Mouse (Mus musculus) brain, embryonic 18.5 days (tissue): Measurements from ENCODE around the gene Prss48.
"Not testable (repeated sequence)": the region's sequence is repeated elsewhere in the genome, so short reads cannot be mapped to it uniquely, and the experiment has no call there.

Source experiments
- DNase-seq: peaks from one replicate; pipeline ENCODE4 v3.0.0-alpha.2; 2012; ENCODE audit warnings: low read depth, low spot score

Prss48 gene

DNA sequence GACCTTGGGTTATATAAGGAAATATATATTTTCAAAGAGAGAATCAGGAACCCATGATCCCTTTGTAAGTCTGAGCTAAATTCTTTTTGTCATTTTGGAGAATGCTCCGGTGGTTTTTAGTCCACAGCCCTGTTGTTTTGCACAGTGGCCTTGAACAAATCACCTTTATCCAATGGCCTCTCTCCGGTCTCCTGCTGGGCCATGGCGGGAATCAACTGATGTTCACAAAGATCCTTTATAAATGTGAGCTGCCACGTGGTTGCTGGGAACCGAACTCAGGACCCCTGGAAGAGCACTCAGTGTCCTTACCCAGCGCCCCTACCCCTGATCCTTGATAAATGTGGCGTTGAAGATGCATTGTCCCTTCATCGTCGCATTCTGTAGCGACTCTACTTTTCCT is 2.5 kb upstream of the Prss48 start:
- DNase-seq, result no peak

DNA sequence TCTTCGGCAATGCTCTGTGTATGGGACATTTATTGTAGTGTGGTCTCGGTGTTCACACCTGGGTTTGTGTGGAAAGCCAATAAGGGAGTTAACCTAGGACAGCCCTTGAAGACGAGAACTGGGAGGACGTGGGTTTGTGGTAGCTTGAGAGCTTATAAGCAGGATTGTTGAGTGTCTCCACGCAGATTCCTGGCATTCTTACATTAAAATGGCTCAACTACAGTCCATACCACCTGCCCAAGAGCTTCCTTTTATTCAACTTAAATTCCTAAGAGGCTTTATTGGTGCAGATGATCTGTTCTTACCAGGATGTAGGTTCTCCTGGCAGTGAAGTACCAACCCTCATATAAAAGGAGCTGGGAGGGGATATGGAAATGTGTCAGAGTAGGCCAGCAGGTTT is 649 bp upstream of the Prss48 start:
- no peak for DNase-seq

DNA sequence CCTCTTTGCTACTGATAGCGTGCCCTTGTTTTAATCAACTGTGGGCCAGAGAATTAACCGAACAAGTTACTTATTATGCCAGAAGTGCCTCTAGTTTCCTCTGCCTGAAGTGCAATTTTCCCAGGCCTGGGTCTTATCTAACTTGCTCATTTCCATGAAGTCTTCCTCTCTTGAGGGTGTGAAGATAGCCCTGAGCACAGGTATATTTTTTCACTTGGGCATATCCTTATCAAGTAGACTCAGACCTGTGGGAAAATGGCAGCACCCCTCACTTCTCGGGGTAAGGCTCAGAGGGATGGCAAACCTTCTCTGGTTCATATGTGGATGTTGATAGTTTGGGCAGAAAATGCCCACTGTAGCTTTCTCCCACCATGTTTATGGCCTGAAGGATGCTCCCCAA is 1.0 kb downstream of the Prss48 start:
- DNase-seq, result no peak

DNA sequence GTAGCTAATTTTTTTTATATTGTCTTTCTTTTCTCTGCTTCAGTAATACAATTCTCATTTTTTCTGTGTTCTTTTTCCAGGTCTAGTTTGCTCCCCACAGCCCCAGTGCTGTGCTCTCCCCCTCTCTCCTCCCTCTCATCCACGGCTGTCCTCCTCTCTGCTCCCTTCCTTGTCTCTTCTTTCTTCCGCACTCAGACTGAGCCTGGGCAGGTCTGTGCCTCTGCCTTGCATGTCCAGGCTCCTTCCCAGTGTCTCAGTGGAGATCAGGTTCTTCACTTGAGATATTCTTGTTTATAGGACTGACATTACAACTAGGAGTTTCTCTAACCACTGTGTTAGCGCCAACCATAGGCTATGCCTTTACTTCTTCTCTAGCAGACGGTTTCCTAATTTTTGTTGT is 7.6 kb downstream of the Prss48 start:
- DNase-seq, result no peak

DNA sequence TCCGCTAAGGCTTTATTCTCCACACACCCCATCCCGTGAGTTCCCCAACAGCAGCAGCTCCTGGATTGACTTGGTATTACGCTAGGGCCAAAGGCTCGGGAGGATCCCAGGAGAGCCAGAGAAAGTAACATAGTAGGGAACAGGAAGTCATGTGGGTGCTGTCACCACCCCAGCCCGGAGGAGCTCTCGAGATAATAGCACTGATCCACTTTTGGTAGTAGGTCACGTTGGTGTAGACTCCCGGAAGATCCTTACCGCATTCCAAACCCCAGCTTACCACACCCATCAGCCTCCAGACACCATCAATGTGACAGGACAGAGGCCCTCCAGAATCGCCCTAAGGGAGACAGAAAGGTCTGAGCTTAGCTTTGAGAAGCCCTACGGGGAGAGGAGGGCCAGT is 8.5 kb downstream of the Prss48 start:
- no peak for DNase-seq

DNA sequence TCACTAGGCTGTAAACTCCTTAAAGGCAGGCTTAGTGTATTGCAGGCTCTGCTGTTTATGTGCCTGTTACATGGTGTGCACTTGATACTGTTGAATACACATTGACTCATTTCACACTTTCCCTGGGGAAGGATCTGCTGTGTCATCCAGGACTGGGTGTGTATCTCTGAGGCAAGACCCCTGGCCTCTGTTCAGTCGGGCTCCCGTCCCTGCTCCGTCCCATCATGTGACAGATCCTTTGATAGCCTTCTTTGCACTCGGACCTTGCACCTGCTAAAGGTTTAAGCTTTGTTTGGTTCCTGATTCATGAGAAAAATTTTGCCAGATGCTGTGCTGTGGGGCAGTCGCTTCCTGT is 10.5 kb downstream of the Prss48 start:
- no peak for DNase-seq

DNA sequence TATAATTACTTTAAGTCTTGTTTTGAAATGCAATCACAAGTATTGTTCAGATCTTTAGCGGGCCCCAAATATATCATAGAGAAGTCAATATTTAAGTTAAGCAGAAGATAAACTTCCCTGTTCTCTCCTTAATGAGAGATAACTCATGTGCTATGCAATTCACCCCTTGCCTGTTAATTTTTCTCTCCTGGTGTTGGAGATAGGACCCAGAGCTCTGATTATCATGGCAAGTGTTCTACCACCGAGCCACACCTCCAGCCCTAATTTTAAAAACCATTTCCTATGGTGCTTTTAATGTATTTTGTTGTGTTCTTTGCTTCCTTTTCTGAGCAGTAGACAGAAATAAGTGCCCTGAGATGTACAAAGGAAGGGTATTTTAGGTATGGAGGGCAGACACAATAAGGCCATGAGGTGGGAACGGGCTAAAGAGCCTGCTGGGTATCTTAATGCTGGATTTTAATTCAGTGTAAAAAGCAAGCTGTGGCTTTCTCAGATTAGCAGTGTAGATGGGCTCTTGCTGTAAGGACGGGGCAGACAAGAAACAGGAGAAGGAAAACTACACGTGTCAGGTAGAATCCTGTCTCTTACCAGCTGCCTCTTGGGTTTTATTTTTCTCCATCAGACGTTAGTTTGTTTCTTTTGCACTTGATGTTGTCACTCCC is 11.0 kb downstream of the Prss48 start:
- DNase-seq, result no peak

DNA sequence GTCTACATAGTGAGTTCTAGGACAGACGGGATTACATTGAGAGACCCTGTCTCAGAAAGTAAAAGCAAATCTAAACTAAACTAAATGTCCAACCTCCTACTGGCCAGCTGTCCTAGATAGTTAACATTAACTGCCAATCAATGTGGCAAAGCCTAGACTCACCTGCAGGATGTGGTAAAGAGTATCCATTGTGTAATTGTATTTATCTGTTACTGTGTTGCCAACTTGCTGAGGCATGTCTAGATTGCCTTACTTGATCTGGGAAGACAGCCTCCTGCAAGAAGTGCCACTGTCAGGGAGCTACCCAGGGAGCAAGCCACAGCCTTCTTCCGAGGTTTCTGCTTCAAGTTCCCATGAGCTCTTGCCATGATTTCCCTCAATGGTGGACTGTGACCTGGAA is 15.1 kb downstream of the Prss48 start:
- no peak for DNase-seq

DNA sequence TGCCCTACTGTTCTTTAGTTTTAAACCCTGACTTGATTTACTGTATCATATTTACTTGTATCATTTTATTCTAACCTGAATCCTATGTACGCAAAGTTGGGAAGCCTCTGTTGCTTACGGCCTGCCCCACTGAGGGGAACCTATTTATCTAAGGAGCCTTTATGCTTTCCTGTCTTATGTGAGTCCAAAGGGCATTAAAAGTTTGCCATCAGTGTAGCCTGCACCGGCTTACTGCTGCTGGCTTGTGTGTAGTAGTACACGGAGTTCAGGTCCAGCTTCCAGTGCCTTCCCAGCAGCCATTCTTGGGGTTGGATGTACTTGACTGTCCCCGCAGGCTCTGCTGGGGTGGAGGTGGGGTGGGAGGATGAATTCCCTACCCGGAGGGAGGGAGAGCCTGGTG is 17.8 kb downstream of the Prss48 start:
- no peak for DNase-seq

DNA sequence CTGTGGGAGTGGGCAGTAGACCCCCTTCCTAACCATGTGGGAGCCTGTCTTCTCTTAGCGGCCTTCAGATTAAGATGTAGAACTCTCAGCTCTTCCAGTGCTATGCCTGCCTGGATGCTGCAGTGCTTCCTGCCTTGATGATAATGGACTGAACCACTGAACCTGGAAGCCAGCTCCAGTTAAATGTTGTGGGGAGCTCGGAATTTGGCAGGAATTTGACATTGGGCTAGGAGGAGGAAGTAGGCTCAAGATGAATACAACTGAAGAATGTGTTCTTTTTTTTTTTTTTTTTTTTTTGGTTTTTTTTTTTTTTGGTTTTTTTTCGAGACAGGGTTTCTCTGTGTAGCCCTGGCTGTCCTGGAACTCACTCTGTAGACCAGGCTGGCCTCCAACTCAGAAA is 20.5 kb downstream of the Prss48 start:
- DNase-seq, result not testable (repeated sequence)

DNA sequence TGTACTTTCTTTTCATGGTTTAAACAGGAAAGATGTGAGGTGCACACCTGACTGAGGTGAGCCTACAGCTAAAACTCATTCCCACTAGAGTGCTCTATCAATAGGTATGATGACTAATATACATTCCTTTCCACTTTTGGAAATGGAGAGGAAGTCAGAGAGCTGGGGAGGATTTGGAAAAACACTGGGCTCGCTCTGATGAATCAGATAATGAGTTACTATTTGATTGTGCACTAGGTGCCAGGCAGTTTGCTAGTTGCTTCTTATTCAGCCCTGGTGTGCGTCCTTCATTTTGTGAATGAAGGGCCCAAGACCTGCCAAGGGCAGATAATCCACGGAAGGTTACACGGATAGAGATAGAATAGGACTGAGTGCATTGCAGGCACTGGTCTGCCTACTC is 22.3 kb downstream of the Prss48 start:
- no peak for DNase-seq

DNA sequence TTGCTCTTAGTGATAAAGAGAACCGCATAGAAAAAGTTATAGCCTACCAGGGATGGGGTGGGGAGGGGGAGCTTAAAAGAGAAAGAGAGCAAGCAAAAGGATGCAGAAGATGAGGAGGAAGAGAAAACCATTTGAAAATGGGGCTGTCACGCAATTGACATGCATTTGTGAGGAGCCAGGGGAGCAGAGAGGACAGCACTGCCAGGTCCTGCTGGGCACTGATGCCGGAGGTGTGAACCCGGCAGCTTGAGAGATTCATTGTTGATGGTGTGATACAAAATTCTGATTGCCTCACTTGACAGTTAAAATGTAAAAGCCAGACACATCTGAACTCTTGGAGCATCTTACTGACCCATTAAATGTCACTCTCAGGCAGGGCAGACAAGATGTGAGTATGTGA is 27.8 kb downstream of the Prss48 start:
- no peak for DNase-seq

DNA sequence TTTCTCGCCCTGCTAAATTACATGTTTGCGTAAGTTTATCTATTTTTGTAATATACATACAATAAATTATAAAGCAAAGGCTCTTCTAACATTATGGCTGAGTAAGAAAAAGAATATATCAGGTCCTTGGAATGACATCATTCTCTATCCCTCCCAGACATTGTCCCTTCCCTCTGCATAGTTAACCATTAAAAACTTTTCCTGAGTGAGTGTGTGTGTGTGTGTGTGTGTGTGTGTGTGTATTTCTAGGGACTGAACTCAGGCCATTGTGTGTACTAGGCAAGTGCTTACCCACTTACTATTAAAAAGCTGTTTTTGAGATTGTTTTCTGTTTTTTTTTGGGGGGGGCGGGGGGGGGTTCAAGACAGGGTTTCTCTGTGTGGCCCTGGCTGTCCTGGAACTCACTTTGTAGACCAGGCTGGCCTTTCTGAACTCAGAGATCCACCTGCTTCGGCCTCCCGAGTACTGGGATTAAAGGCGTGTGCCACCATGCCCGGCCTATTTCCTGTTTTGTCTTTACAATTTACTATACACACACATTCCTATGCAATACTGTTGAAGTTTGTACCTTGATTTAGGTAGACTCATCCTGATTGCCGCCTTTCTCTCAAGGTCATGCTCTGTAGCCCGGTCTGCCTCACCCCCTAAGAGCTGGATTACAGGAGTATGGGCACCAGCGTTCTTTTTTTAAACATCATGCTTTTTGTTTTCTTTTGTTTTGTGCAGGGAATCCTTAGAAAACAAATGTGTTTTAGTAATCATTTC is 28.7 kb downstream of the Prss48 start:
- DNase-seq, result no peak

DNA sequence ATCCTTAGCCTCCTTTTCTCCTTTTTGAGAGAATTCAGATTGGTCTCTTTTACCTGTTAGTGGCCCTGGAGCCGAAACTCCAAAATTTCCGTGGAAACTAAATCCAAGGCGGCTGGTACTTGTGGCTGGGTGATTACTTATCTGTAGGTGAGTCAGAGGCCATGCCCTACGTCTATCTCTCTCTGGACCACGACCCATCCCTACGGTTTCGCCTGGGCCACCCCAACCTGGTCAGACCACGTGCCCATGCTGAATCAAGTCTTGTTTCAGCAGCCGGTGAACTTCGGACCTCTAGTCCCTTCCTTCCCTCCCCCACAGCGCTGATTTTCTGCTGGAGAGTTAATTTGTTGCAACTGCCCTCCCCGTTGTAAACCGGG is 30.7 kb downstream of the Prss48 start:
- no peak for DNase-seq

DNA sequence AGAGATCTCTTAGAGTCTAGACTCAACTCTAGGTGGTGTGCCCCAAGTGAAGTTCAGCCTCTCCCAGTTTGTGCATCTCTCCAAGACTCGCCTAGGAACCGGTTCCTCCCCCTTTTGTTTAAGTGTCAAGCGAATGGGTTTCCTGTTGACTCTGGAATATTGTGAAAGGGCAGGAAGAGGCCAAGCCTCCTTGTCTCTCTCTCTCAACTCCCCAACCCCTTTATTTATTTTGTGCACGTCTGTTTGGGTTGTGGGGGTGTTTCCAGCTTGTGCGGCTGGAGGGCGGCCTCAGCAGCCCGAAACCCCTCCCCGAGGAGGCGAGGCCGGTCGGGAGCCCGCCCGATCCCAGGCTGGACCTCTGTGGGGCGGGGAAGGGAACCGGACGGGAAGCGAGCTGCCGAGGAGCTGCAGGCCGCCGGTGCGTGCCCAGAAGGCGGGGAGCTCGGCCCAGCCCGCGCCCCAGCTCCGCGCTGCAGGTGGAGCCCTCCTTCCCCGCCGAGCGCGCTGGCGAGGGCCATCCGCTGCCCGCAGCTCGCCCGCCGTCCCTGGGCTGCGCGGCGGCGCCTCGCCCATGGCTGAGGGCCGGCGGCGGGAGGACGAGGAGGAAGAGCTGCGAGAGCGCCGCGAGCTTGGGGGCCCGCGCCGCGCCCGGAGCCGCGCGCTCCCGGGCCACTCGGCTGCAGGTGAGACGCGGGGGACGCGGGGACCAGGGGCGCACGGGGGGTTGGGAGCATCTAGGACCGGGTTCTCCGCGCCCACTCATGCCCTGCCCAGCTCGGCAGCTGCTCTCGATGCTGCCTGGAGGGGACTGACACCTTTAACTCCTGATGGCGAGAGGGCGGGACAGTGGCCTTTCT is 31.3 kb downstream of the Prss48 start, which contains the start of gene Sh3d19:
Gene Sh3d19 (plus strand): TSS at position 368 of the 857 bp plus-strand sequence.
- peak; percentile 32 for DNase-seq

DNA sequence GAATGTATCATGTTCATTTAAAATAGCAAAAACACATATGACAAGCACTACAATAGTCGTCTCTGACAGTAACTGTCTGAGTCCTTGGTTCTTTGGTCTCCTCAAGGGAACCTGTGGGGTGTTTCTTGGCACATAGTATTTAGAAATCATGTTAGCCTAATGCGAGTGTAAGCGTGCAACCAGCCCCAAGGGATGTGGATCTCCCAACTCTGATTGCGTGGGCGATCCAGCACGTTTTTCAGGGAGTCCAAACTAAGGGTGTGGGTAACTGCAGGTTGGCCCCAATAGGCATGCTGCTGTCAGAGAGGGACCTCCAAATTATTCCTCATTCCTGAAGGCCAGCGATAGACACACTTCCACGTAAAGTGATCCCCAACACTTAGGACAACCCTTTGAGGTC is 33.3 kb downstream of the Prss48 start:
- no peak for DNase-seq

DNA sequence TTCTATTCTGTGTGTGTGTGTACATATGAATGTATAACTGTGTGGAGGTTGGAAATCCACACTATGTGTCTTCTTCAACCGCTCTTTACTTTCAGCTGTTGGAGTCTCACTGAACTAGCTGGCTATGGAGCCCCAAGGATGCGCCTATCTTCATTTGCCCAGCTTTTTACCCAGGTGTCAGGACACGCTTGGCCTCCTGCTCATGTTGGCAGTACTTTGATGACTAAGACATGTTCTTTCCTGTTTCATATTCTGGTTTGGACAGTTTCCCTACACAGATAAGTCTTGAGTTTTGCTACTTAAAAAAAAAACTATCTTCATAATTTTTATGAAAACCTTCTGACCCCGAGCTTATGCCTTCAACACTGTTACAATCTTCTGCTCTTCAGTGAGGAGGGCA is 36.8 kb downstream of the Prss48 start:
- no peak for DNase-seq

DNA sequence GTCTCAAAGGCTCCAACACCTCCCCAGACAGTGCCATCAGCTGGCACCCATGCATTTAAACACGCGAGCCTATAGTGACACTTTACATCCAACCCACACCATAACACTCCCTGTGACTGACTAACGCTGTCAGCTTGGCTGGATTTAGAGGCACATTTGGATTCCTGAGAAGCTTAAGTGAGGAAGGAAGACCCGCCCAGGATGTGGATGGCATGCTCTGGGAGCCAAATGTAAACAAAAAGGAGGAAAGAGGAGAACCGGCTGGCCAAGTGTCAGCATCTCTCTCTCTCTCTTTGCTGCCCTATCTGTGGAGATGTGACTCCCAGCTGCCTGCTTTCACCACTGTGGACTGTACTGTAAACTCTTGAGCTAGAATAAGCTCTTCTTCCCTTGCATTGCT is 41.2 kb downstream of the Prss48 start:
- no peak for DNase-seq

DNA sequence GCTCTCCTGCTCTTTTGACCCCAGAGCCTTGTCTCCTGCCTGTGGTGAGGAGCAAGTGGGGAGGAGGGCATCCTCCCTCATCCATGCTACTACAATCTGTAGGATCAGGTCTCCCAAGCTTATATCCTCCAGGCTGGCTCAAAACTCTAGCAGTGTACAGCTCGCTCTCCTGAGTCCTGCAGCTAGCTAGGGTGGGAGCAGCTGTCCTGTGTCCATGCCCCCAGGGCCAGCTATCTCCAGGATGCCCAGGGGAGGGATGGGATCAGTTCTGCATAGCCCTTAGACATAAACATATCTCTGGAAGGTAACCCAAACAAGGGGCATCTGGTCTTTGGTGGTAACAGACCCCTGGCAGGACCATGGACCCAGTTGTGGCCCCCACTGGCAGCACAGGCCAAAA is 42.6 kb downstream of the Prss48 start:
- DNase-seq, result no peak

DNA sequence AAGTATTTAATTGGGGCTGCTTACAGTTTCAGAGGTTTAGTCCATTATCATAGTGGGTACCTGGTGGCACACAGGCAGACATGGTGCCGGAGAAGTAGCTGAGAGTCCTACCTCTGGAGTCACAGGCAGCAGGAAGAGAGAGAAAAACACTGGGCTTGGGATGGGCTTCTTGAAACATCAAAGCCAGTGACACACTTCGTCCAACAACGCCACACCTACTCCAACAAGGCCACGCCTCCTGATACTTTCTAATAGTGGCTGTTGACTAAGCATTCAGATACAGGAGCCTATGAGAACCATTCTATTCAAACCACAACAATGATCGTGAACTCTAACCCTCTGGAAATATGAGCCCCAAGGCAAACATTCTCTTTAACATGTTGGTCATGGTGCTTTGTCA is 46.6 kb downstream of the Prss48 start:
- DNase-seq, result no peak

DNA sequence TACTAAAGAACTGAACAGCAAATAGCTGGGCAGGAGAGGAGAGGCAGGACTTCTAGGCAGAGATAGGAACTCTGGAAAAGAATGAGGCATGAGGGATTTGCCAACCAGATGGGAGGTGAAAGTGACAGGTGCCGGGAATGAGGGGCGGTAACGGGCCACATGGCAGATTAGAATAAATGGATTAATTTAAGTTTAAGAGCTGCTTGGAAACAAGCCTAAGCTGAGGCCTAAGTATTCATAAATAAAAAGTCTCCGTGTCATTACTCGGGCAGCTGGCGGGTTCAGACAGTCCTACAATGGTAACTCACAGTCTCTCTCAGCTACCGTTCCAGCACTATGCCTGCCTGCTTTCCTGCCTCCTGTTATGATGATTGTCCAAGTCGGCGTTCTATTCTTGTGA is 47.0 kb downstream of the Prss48 start:
- no peak for DNase-seq

DNA sequence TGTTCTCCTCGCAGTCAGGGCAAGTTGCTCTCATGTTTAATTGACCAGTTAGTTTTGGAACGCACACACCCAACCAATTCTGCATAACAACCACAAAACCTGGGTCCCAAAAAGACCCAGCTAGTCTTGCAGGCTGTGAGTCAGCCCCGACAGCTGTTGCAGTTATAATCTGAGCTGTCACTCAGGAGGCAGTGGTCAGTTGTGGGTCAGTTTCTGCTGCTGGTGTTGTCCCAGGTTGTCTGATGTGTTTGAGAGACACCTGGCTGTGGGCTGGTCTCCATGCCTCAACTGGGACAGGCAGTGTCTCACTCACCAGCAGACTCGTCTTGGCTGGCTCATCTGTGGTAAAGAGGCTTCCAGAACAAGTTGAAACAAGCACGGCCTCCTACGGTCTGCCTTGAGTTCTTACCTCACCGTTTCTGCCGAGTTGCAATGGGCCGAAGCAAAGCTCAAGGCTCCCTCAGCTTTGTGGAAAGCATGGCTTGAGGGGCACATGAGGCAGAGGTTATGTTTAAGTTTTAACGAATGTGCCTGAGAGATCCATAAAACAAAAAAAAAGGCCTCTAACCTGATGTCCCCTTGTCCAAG is 49.5 kb downstream of the Prss48 start:
- no peak for DNase-seq
